Mouse (Mus musculus): ENCODE results near the gene Mapk12. TPM values are rescaled to one million over a fixed set of nuclear protein-coding genes. Genes with fewer than 3 reads are reported as not detected.
A peak's percentile ranks its signal among the peaks of the same experiment; 100 is the strongest.

Gene Mapk12
- polyA plus RNA-seq, 1 experiment: 16.4 TPM

DNA sequence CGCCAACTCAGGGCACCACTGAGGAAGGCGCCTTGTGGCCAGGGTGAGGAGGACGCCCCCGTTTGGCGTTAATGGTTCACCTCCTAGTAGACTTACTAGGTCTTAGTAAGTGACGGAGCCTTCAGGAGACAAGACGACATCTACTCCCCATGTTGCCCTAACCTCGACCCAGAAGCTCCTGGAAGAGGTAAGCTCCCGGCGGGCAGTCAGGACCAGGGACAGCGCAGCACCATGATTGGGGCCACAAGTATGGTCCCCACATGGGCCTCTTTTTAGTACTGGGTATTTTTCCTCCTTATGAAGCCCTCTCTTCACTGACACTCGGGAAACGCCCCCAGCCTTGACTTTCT, 9.5 kb upstream of the Mapk12 start:
- no peak overlapping the region for H3K4me3 ChIP-seq (ENCODE audit: insufficient read depth, low read length)
- TF ChIP-seq POLR2A (IDR thresholded peaks at IDR 0.05; ENCODE audit: low read depth, low read length) (no peak), CTCF (IDR thresholded peaks at IDR 0.05; ENCODE audit: borderline replicate concordance, insufficient read depth, low read length) (no peak)
- H3K4me1 ChIP-seq (ENCODE audit: control insufficient read depth, insufficient read depth, low read length): no peaks in the 10 kb centered on the region; the same call in 1 of the 2 replicates
- no peak overlapping the region for H3K27ac ChIP-seq (ENCODE audit: insufficient read depth, low read length)

DNA sequence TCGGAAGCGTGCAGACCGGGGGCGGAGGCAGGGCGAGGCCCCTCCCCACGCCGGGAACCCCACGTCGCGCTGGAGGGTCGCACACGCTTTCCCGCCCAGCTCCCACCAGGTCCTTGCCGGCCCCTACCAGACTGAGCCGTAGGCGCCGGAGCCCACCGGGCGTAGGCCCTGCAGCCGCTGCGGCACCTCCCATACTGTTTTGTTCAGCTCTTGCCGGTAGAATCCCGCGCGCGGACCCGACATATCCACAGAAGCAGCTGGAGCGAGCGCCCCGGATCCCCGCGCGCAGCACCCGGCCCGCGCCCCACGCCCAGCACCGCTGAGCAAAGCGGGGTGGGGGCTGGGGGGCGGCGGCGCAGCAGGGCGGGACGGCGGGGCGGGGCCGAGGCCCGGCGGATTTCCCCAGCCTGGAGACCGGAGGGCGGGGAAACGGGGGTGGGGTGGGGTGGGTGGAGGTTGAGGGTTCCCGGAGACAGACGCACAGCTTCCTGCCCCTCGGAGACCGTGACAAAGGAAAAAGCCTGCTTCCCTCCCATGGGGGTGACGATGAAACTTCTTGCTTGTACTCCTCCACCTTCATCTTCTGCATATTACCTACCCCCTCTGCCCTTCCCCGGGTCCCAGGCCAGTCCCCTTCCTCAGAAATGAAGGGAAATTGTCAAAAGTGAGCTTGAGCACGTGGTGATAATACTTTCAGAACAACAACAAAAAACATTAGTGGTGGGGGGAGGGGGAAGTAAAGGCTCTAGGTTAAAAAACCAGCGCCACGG, 9.0 kb upstream of the Mapk12 start, which contains the start of gene Mapk11:
Gene Mapk11 (minus strand): TSS at position 358 of the 770 bp plus-strand sequence.
- TF ChIP-seq POLR2A (IDR thresholded peaks at IDR 0.05; ENCODE audit: low read depth, low read length): 0 out of 2 replicates have a peak, but pooled peaks have one; percentile 32
- TF ChIP-seq CTCF (IDR thresholded peaks at IDR 0.05; ENCODE audit: borderline replicate concordance, insufficient read depth, low read length): no peak
- Histone ChIP-seq H3K27ac (ENCODE audit: insufficient read depth, low read length) (no peak within 1 kb of the TSS), H3K4me1 (ENCODE audit: control insufficient read depth, insufficient read depth, low read length) (no peaks in the 10 kb centered on the region; the same call in 1 of the 2 replicates), H3K4me3 (ENCODE audit: insufficient read depth, low read length) (peak within 1 kb of the TSS; percentile 67)

DNA sequence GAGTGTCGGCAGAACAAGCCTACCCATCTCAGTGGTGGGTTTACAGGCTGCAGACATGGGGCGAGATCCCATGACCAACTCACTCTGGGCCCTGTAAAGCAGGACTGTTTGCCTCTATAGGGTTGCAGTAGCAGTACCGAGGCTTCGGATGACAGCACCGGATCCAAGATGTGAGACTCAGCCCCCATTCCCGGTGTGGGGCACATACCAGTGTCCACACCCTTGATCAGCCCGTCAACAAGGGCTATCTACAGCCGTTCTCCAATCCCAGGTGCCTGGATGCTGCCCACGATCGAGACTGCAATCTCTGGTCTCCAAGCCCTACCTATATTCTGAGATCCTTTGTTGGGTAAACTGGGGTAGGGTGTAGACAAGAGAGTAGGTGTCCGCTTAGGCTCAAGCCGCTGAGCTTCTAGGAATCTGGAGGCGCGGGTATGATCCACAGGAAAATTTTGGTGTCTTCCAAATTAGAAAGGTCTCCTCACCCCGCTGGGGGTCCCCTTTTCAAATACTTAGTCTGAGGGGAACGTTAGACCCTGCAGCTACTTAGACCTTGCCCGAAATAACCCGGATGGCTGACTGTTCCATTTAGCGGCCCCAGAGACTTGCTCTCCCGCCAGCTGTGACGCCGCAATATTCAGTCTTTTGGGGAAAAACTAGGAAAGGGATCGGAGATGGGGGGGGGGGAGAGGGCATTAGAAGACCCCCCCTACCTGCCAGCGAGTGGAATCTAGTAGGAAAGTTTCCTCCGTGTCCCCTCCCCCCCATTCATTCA, 8.2 kb upstream of the Mapk12 start:
- Histone ChIP-seq H3K4me1 (ENCODE audit: control insufficient read depth, insufficient read depth, low read length) (no peaks in the 10 kb centered on the region; the same call in 1 of the 2 replicates), H3K4me3 (ENCODE audit: insufficient read depth, low read length) (peak overlapping the region; percentile 67), H3K27ac (ENCODE audit: insufficient read depth, low read length) (no peak overlapping the region)
- TF ChIP-seq POLR2A (IDR thresholded peaks at IDR 0.05; ENCODE audit: low read depth, low read length): no peak
- no peak for TF ChIP-seq CTCF (IDR thresholded peaks at IDR 0.05; ENCODE audit: borderline replicate concordance, insufficient read depth, low read length)

DNA sequence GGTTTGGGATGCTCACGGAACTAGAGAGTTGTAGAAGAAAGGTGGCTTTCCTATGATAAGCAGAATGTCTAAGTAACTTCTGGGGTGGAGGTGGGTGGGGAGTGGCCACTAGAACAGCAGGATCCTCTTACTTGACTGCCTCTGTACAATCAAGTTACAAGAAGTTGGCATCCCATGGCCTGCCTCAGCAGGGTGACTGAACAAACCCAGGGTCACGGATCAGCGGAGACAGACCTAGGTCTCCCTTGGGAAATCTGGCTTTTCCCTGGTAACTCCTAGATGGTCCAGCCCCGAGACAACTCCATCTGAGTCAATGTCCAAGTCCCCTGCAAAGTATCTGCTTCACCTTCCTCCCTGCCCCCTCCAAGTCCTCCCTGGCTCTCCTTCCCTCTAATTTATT, 7.4 kb upstream of the Mapk12 start:
- Histone ChIP-seq H3K27ac (ENCODE audit: insufficient read depth, low read length) (no peak overlapping the region), H3K4me1 (ENCODE audit: control insufficient read depth, insufficient read depth, low read length) (no peaks in the 10 kb centered on the region; the same call in 1 of the 2 replicates), H3K4me3 (ENCODE audit: insufficient read depth, low read length) (no peak overlapping the region)
- no peak for TF ChIP-seq CTCF (IDR thresholded peaks at IDR 0.05; ENCODE audit: borderline replicate concordance, insufficient read depth, low read length)
- no peak for TF ChIP-seq POLR2A (IDR thresholded peaks at IDR 0.05; ENCODE audit: low read depth, low read length)

DNA sequence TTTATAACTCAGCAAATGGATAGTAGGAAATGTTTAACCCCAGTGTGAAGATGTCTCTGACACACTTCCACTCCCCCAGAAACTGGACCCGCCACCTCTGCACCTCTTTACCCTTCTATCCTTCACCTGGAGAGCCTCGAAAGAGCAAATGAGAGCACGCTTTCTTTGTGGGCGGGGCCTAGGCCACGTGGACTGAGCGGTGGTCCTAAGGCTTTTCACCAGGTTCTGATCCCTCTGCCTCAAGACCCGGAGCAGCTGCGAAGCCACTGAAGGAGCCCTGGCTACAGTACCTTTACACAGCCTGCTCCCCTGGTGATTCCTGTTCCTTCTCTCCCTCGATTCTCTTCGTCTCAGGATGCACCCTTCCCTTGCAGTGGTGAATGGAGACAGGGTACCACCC, 7.0 kb upstream of the Mapk12 start:
- Histone ChIP-seq H3K4me1 (ENCODE audit: control insufficient read depth, insufficient read depth, low read length) (no peaks in the 10 kb centered on the region; the same call in 1 of the 2 replicates), H3K27ac (ENCODE audit: insufficient read depth, low read length) (no peak overlapping the region), H3K4me3 (ENCODE audit: insufficient read depth, low read length) (no peak overlapping the region)
- TF ChIP-seq POLR2A (IDR thresholded peaks at IDR 0.05; ENCODE audit: low read depth, low read length) (no peak), CTCF (IDR thresholded peaks at IDR 0.05; ENCODE audit: borderline replicate concordance, insufficient read depth, low read length) (no peak)

DNA sequence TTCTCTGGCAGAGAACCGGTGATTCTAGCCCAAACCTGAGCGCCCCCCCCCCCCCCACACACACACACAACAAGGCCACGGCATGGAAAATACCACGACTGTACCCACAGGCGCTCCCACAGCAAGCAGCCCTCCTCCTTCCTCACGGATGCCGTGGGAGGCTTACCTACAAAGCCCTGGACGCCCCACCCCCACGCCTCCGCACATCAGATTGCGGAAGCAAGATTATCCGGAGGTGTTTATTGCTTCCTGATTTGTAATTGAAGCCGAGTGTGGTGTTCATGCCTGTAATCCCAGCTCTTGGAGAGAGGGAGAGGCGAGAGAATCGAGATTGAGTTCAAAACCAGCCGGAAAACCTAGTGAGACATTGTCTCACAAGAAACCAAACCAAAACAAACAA, 6.5 kb upstream of the Mapk12 start:
- Histone ChIP-seq H3K27ac (ENCODE audit: insufficient read depth, low read length) (no peak overlapping the region), H3K4me1 (ENCODE audit: control insufficient read depth, insufficient read depth, low read length) (no peaks in the 10 kb centered on the region; the same call in 1 of the 2 replicates), H3K4me3 (ENCODE audit: insufficient read depth, low read length) (no peak overlapping the region)
- TF ChIP-seq CTCF (IDR thresholded peaks at IDR 0.05; ENCODE audit: borderline replicate concordance, insufficient read depth, low read length): no peak
- no peak for TF ChIP-seq POLR2A (IDR thresholded peaks at IDR 0.05; ENCODE audit: low read depth, low read length)

DNA sequence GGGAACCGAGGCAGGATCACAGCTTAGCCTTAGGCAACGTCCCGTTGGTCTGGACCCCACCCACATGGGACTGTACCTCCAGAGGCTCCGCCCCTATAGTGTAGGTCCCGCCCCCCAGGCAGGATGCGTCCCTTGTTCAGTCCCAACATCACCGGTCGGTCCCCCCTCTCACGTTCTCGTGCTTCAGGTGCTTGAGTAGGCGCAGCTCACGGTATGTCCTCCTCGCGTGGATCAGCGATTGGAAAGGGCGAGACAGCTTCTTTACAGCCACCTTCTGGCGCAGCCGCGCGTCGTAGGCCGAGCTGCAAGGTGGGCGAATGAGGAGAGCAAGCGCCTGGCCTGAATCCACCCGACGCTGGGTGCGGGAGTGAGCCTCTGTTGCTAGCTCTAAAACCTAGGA, 6.0 kb upstream of the Mapk12 start:
- Histone ChIP-seq H3K4me3 (ENCODE audit: insufficient read depth, low read length) (no peak overlapping the region), H3K27ac (ENCODE audit: insufficient read depth, low read length) (no peak overlapping the region), H3K4me1 (ENCODE audit: control insufficient read depth, insufficient read depth, low read length) (no peaks in the 10 kb centered on the region; the same call in 1 of the 2 replicates)
- TF ChIP-seq CTCF (IDR thresholded peaks at IDR 0.05; ENCODE audit: borderline replicate concordance, insufficient read depth, low read length): no peak
- no peak for TF ChIP-seq POLR2A (IDR thresholded peaks at IDR 0.05; ENCODE audit: low read depth, low read length)

DNA sequence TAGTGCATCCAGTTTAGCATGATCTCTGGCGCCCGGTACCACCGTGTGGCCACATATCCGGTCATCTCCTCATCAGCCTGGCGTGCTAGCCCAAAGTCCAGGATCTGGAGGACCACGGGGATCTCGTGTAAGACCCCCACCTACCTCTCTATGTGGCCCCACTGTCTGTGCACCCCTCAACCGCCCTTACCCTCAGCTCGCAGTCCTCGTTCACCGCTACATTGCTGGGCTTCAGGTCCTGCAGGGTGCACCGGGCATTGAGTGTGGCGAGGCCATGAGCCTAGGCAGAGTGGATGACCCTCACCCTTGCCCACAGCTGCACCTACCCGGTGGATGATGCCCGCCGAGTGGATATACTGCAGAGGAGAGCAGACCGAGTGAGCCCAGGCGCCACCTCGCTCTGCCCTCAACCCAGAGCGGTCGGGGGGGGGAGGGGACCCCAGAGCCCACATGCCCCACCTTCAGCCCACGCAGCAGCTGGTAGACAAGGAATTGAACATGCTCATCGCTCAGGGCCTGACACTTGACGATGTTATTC, 5.4 kb upstream of the Mapk12 start:
- TF ChIP-seq POLR2A (IDR thresholded peaks at IDR 0.05; ENCODE audit: low read depth, low read length) (no peak), CTCF (IDR thresholded peaks at IDR 0.05; ENCODE audit: borderline replicate concordance, insufficient read depth, low read length) (no peak)
- Histone ChIP-seq H3K4me1 (ENCODE audit: control insufficient read depth, insufficient read depth, low read length) (no peaks in the 10 kb centered on the region; the same call in 1 of the 2 replicates), H3K4me3 (ENCODE audit: insufficient read depth, low read length) (no peak overlapping the region), H3K27ac (ENCODE audit: insufficient read depth, low read length) (no peak overlapping the region)

DNA sequence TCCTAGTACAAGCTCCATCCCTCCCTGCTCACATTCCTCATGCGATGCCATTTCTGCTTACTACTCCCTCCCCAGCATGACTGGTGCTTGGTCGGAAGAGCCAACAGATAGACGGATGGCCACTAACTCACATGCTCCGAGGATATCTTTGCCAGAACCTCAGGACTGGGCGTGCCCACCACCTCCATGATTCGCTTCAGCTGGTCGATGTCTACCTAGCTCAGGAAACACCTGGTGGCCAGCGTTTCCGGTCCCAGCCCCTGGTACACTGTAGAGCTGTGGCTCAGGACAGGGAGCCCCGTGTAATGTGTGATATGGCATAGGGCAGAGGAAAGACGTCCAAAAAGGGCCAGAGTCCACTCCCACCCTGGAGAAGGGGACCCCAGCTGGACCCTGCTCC, 4.5 kb upstream of the Mapk12 start:
- Histone ChIP-seq H3K27ac (ENCODE audit: insufficient read depth, low read length) (no peak overlapping the region), H3K4me3 (ENCODE audit: insufficient read depth, low read length) (no peak overlapping the region), H3K4me1 (ENCODE audit: control insufficient read depth, insufficient read depth, low read length) (no peaks in the 10 kb centered on the region; the same call in 1 of the 2 replicates)
- TF ChIP-seq POLR2A (IDR thresholded peaks at IDR 0.05; ENCODE audit: low read depth, low read length): no peak
- no peak for TF ChIP-seq CTCF (IDR thresholded peaks at IDR 0.05; ENCODE audit: borderline replicate concordance, insufficient read depth, low read length)

Data from embryonic fibroblast, embryonic 13.5 days (primary cell).